Mouse (Mus musculus): ENCODE measurements around the gene Gm10118. TPM values are rescaled to one million over a fixed set of nuclear protein-coding genes. Genes with fewer than 3 reads are reported as not detected.
A peak's percentile ranks its signal among the peaks of the same experiment; 100 is the strongest.

The Gm10118 gene
- polyA plus RNA-seq (2012; rRNA removed) (0.06 TPM in 2 replicates), polyA plus RNA-seq (2014; fragmentation: Nextera tagmentation; extraction: Ambion mirVana) (0.10 and 0.21 TPM in 2 replicates)

DNA sequence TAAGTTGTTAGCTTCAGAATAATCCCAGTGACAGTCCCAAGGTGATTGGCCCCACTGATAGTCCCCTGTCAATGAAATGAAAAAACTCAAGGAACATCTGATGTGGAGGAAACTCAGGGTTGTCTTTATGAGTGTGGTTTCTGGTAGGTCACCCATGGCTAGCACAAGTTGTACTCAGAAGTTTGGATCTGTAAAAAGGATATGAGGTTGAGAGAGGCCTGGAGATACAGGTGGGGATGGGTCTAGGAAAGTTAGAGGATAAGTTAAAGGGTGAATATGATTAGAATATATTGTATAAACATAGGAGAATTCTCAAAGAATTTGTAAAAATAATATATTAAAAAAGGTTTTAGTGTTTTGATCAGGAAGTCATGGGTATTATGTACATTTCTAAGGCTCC lies at the start of gene Gm10118:
Gm10118 (minus strand) TSS at position 101 of the 400 bp plus-strand sequence.
- H3K9ac ChIP-seq (ENCODE audit: low read depth, low read length, severe bottlenecking) = no peak within 1 kb of the TSS
- DNase-seq (ENCODE audit: low spot score) = no peak
- no peak within 1 kb of the TSS for H3K4me2 ChIP-seq (replicated peaks; ENCODE audit: low read depth, low read length, severe bottlenecking)
- no peaks in the 10 kb centered on the region for H3K36me3 ChIP-seq (ENCODE audit: control insufficient read depth, insufficient read depth, low read length)
- no peak for ATAC-seq (ENCODE audit: low FRiP score, low read depth)
- no peaks in the 10 kb centered on the region for H3K27me3 ChIP-seq (ENCODE audit: control insufficient read depth, insufficient read depth, low read length)
- no peaks in the 10 kb centered on the region for H3K4me1 ChIP-seq (ENCODE audit: control insufficient read depth, insufficient read depth, low read length)
- H3K4me3 ChIP-seq (replicated peaks; ENCODE audit: low read length) = no peak within 1 kb of the TSS
- TF ChIP-seq POLR2A (IDR thresholded peaks at IDR 0.05; ENCODE audit: borderline replicate concordance, extremely low read depth, insufficient read depth, insufficient read length) = no peak
- H3K9me3 ChIP-seq (ENCODE audit: control insufficient read depth, low read length) = no peaks in the 10 kb centered on the region
- H3K27ac ChIP-seq (replicated peaks; ENCODE audit: low read depth, low read length) = no peak within 1 kb of the TSS

DNA sequence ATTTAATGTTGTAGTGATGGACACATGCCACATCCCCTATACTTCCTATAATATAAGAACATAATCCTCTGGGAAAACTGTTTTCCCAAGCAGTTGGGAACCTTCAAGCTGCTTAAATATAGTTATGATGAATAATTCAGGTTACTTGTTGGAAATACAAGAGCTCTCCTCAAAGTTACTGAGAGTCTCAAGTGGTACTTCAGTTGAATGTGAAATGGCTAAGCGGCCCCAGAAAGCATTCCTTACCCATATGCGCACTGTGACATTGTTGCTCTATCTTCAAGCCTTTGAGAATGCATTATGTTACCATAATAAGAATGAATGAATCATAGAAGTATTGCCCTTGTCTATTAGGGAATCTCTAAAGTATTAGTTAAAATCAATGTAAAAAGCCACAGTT lies 45.1 kb upstream of the Gm10118 start:
- H3K4me1 ChIP-seq (ENCODE audit: control insufficient read depth, insufficient read depth, low read length) = no peaks in the 10 kb centered on the region
- no peak overlapping the region for H3K27ac ChIP-seq (replicated peaks; ENCODE audit: low read depth, low read length)
- no peak overlapping the region for H3K9ac ChIP-seq (ENCODE audit: low read depth, low read length, severe bottlenecking)
- no peak overlapping the region for H3K4me3 ChIP-seq (replicated peaks; ENCODE audit: low read length)
- DNase-seq (ENCODE audit: low spot score) (no peak), ATAC-seq (ENCODE audit: low FRiP score, low read depth) (no peak)
- no peaks in the 10 kb centered on the region for H3K9me3 ChIP-seq (ENCODE audit: control insufficient read depth, low read length)
- H3K27me3 ChIP-seq (ENCODE audit: control insufficient read depth, insufficient read depth, low read length) = no peaks in the 10 kb centered on the region
- no peak for TF ChIP-seq POLR2A (IDR thresholded peaks at IDR 0.05; ENCODE audit: borderline replicate concordance, extremely low read depth, insufficient read depth, insufficient read length)
- H3K36me3 ChIP-seq (ENCODE audit: control insufficient read depth, insufficient read depth, low read length) = no peaks in the 10 kb centered on the region
- no peak overlapping the region for H3K4me2 ChIP-seq (replicated peaks; ENCODE audit: low read depth, low read length, severe bottlenecking)
- WGBS = 87% methylated on average over 2 of the region's 2 CpGs

DNA sequence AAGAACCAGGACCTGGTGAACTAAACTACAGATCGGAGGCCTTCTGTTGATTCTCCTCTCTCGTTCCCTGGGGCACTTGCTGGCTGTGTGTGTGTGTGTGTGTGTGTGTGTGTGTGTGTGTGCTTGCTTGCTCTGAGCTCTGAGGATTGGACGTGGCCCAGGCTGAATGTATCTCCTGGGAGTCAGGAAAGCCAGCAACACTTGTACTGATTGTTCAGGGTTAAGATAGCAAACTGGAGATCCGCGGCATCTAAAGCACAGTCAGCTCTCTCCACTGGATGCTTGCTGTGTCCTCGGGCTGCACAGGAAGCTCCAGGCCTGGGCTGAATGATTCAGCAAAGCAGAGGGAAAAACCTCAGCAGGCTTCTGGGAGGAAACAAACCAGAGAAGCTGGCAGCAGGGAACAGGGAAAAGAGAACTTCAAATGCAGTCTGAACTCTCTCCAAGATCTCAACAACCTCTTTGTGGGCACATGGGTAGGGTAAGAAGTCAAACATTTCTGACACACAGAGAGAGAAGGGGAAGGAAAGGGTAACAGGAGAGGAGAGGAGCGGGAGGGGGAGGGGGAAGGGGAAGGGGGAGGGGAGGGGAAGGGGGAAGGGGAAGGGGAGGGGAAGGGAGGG lies 27.2 kb upstream of the Gm10118 start:
- Histone ChIP-seq H3K27me3 (ENCODE audit: control insufficient read depth, insufficient read depth, low read length) (no peaks in the 10 kb centered on the region), H3K9me3 (ENCODE audit: control insufficient read depth, low read length) (no peaks in the 10 kb centered on the region), H3K4me2 (replicated peaks; ENCODE audit: low read depth, low read length, severe bottlenecking) (no peak overlapping the region), H3K9ac (ENCODE audit: low read depth, low read length, severe bottlenecking) (no peak overlapping the region), H3K4me3 (replicated peaks; ENCODE audit: low read length) (no peak overlapping the region), H3K4me1 (ENCODE audit: control insufficient read depth, insufficient read depth, low read length) (0 out of 2 replicates have a peak, but pooled peaks cover 2% of the 10 kb centered on the region), H3K36me3 (ENCODE audit: control insufficient read depth, insufficient read depth, low read length) (no peaks in the 10 kb centered on the region), H3K27ac (replicated peaks; ENCODE audit: low read depth, low read length) (no peak overlapping the region)
- TF ChIP-seq POLR2A (IDR thresholded peaks at IDR 0.05; ENCODE audit: borderline replicate concordance, extremely low read depth, insufficient read depth, insufficient read length) = no peak
- WGBS = 21% methylated on average over 6 of the region's 7 CpGs
- peak; percentile 21 for DNase-seq (ENCODE audit: low spot score)
- peak; percentile 62 for ATAC-seq (ENCODE audit: low FRiP score, low read depth)

DNA sequence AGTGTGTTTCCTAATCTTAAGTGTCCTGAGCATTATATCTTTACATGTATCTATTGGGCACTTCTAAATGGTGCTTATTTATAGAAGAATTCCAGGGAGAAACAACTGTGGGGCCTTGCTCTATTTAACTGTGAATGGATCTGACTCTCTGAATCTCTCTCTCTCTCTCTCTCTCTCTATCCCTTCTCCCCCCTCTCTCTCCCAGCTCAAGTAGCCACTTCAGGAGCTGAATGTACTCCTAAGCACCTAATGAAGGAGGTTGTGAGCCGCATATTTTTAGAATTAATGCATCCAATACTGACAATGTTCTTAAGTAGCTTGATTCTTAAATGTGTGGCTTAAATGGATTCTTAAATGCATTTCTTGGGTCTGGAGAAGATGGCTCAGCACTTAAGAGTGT lies 24.2 kb upstream of the Gm10118 start:
- no peak for DNase-seq (ENCODE audit: low spot score)
- Histone ChIP-seq H3K4me3 (replicated peaks; ENCODE audit: low read length) (no peak overlapping the region), H3K4me2 (replicated peaks; ENCODE audit: low read depth, low read length, severe bottlenecking) (no peak overlapping the region), H3K9me3 (ENCODE audit: control insufficient read depth, low read length) (no peaks in the 10 kb centered on the region), H3K9ac (ENCODE audit: low read depth, low read length, severe bottlenecking) (no peak overlapping the region), H3K27me3 (ENCODE audit: control insufficient read depth, insufficient read depth, low read length) (no peaks in the 10 kb centered on the region), H3K27ac (replicated peaks; ENCODE audit: low read depth, low read length) (no peak overlapping the region), H3K36me3 (ENCODE audit: control insufficient read depth, insufficient read depth, low read length) (no peaks in the 10 kb centered on the region), H3K4me1 (ENCODE audit: control insufficient read depth, insufficient read depth, low read length) (0 out of 2 replicates have a peak, but pooled peaks cover 2% of the 10 kb centered on the region)
- WGBS = 89% methylated on average over 1 of the region's 1 CpGs
- TF ChIP-seq POLR2A (IDR thresholded peaks at IDR 0.05; ENCODE audit: borderline replicate concordance, extremely low read depth, insufficient read depth, insufficient read length) = no peak
- no peak for ATAC-seq (ENCODE audit: low FRiP score, low read depth)

DNA sequence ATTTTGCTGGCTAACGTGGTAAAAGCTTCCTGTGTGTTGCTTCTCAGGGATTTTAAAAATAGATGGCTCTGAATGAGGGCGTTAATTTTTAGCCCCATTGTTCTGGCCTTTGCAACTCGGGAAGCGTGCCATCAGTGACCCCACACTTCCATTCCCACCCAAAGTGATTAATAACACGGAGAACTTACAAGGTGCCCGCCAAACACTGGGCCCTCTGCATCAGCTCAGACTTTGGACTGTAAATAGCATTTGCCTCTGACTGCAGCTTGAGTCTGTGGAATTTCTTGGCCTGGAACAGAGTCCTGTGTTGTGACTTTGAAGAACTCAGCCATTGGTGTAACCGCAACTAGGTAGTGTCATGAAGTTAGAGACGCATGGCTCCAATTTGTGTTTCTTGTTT lies 23.6 kb upstream of the Gm10118 start:
- 64% methylated on average over 8 of the region's 8 CpGs for WGBS
- H3K4me2 ChIP-seq (replicated peaks; ENCODE audit: low read depth, low read length, severe bottlenecking) = no peak overlapping the region

More for the DNA sequence above, 23.6 kb upstream of the Gm10118 start:
- H3K36me3 ChIP-seq (ENCODE audit: control insufficient read depth, insufficient read depth, low read length) = no peaks in the 10 kb centered on the region
- no peak overlapping the region for H3K9ac ChIP-seq (ENCODE audit: low read depth, low read length, severe bottlenecking)
- TF ChIP-seq POLR2A (IDR thresholded peaks at IDR 0.05; ENCODE audit: borderline replicate concordance, extremely low read depth, insufficient read depth, insufficient read length) = no peak
- no peak overlapping the region; the same call in 1 of the 2 replicates for H3K27ac ChIP-seq (replicated peaks; ENCODE audit: low read depth, low read length)
- peak; percentile 15 for DNase-seq (ENCODE audit: low spot score)
- 0 out of 2 replicates have a peak, but pooled peaks cover 2% of the 10 kb centered on the region for H3K4me1 ChIP-seq (ENCODE audit: control insufficient read depth, insufficient read depth, low read length)
- H3K4me3 ChIP-seq (replicated peaks; ENCODE audit: low read length) = no peak overlapping the region
- no peaks in the 10 kb centered on the region for H3K9me3 ChIP-seq (ENCODE audit: control insufficient read depth, low read length)
- ATAC-seq (ENCODE audit: low FRiP score, low read depth) = peak; percentile 64; the same call in 1 of the 2 replicates
- H3K27me3 ChIP-seq (ENCODE audit: control insufficient read depth, insufficient read depth, low read length) = no peaks in the 10 kb centered on the region

Data from limb, embryonic 14.5 days (tissue).